Mouse (Mus musculus) embryonic facial prominence, embryonic 15.5 days (tissue): ENCODE measurements at regions not wholly inside any gene's neighbourhood (a gene's known extent, or its start where the extent isn't known, plus 50 kb on each side); places are given as distances from the start of the nearest gene placed in this dataset.

Source experiments
- ATAC-seq: fragments of 200-750 bp; cut with Nextera tagmentation; 2 replicates; pipeline ENCODE4 v1.8.0; 2017; ENCODE audit warnings: low read depth, moderate TSS enrichment; ENCODE audit not compliant: insufficient number of reproducible peaks, low FRiP score, low TSS enrichment
- H3K27ac ChIP-seq: fragments of 300-500 bp; sonication (generic); replicated peaks from 2 replicates; pipeline ENCODE4 v1.5.1; 2015; ENCODE audit warnings: mild to moderate bottlenecking, inconsistent platforms
- H3K27me3 ChIP-seq: fragments of 300-500 bp; sonication (generic); 2 replicates; pipeline ENCODE4 v1.6.1; 2015; ENCODE audit warnings: inconsistent platforms
- H3K36me3 ChIP-seq: fragments of 300-500 bp; sonication (generic); 2 replicates; pipeline ENCODE4 v1.6.1; 2015; ENCODE audit warnings: mild to moderate bottlenecking, inconsistent platforms
- H3K4me1 ChIP-seq: fragments of 300-500 bp; sonication (generic); 2 replicates; pipeline ENCODE4 v1.6.1; 2015; ENCODE audit warnings: inconsistent platforms
- H3K4me2 ChIP-seq: fragments of 300-500 bp; sonication (generic); replicated peaks from 2 replicates; pipeline ENCODE4 v1.6.1; 2015; ENCODE audit warnings: mild to moderate bottlenecking, inconsistent platforms
- H3K4me3 ChIP-seq: fragments of 300-500 bp; sonication (generic); replicated peaks from 2 replicates; pipeline ENCODE4 v1.5.1; 2015; ENCODE audit warnings: mild to moderate bottlenecking, inconsistent platforms
- H3K9ac ChIP-seq: fragments of 300-500 bp; sonication (generic); 2 replicates; pipeline ENCODE4 v1.6.1; 2015; ENCODE audit warnings: inconsistent platforms
- H3K9me3 ChIP-seq: fragments of 300-500 bp; sonication (generic); replicated peaks from 2 replicates; pipeline ENCODE4 v1.6.1; 2016; ENCODE audit warnings: inconsistent platforms
- WGBS: fragments of 180-500 bp; shearing (Covaris S2); methylation state at CpG from one replicate; pipeline ENCODE4 v1.1.7; 2015; 5-methylcytosine and 5-hydroxymethylcytosine counted together

GRCm38 (mm10) chr10:111673317-111673610, 167.2 kb downstream of the Phlda1 start:
- no peaks in the 10 kb centered on the region for H3K9me3 ChIP-seq
- peaks cover 26% of the 10 kb centered on the region for H3K4me1 ChIP-seq
- H3K9ac ChIP-seq, result no peak overlapping the region
- no peak for ATAC-seq
- H3K36me3 ChIP-seq, result no peaks in the 10 kb centered on the region
- H3K4me2 ChIP-seq, result no peak overlapping the region
- H3K27ac ChIP-seq, result 0 out of 2 replicates have a peak overlapping the region, but pooled peaks have one; percentile 52
- H3K27me3 ChIP-seq, result no peaks in the 10 kb centered on the region
- no peak overlapping the region for H3K4me3 ChIP-seq

DNA sequence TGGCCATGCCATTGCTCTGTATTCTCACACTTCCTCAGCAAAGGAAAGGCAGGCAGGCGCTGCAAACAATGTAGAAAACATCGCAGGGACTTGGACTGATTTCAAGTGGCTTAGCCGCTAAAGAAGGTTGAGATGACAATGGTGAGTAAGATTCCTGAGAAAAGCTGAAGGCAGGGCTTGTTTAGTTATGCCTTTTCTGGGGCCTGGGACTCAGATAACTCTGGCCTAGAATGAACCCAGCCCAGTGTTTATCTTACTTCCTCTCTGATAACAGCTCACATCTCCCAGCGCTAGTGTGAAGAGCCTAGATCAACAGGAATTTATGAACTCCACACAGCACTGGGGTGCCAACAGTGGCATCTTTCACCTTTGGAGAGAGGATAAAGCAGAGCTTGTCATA, 170.2 kb downstream of the Phlda1 start:
- Histone ChIP-seq H3K4me2 (no peak overlapping the region), H3K27me3 (no peaks in the 10 kb centered on the region), H3K9ac (no peak overlapping the region), H3K27ac (no peak overlapping the region), H3K36me3 (no peaks in the 10 kb centered on the region), H3K9me3 (no peaks in the 10 kb centered on the region), H3K4me1 (peaks cover 20% of the 10 kb centered on the region), H3K4me3 (no peak overlapping the region)
- 58% methylated on average over 4 of the region's 4 CpGs for WGBS
- ATAC-seq, result no peak

DNA sequence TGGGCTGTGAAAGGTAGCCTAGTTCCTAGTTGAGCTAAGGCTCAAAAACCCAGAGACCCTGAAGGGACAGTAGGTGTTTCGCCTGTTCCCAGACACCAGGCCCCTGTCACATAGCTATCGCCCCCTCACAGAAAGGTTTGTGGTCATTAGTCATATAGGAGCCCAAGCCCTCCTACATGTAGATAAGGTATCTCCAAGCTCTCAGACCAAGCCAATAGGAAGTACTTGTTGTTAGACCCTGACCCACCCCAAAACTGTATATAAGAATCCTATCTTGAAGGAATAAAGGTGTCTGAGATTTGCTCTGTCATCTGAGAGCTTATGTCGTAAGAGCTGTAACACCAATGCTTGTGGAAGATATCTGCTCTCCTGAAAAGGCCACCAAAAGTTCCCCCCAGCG, 174.8 kb downstream of the Phlda1 start:
- no peak overlapping the region for H3K27ac ChIP-seq
- no peak for ATAC-seq
- H3K4me2 ChIP-seq, result no peak overlapping the region
- no peak overlapping the region for H3K4me3 ChIP-seq
- WGBS, result 92% methylated on average over 4 of the region's 4 CpGs
- no peaks in the 10 kb centered on the region for H3K27me3 ChIP-seq
- H3K9me3 ChIP-seq, result no peaks in the 10 kb centered on the region
- H3K36me3 ChIP-seq, result no peaks in the 10 kb centered on the region
- H3K4me1 ChIP-seq, result 0 out of 2 replicates have a peak, but pooled peaks cover 3% of the 10 kb centered on the region
- H3K9ac ChIP-seq, result no peak overlapping the region

GRCm38 (mm10) chr10:111684409-111685346, 178.6 kb downstream of the Phlda1 start:
- Histone ChIP-seq H3K36me3 (no peaks in the 10 kb centered on the region), H3K27ac (no peak overlapping the region), H3K9ac (no peak overlapping the region), H3K4me2 (no peak overlapping the region), H3K9me3 (no peaks in the 10 kb centered on the region), H3K4me3 (no peak overlapping the region), H3K4me1 (no peaks in the 10 kb centered on the region), H3K27me3 (no peaks in the 10 kb centered on the region)
- WGBS, result 79% methylated on average over 10 of the region's 10 CpGs
- ATAC-seq, result no peak

- ATAC-seq, result no peak
- WGBS, result 34% methylated on average over 5 of the region's 5 CpGs
- Histone ChIP-seq H3K36me3 (no peaks in the 10 kb centered on the region), H3K4me2 (no peak overlapping the region), H3K27ac (no peak overlapping the region), H3K9ac (no peak overlapping the region), H3K4me1 (no peaks in the 10 kb centered on the region), H3K27me3 (no peaks in the 10 kb centered on the region), H3K4me3 (no peak overlapping the region), H3K9me3 (no peaks in the 10 kb centered on the region)
Observed at GRCm38 (mm10) chr10:111686585-111686984, 180.5 kb downstream of the Phlda1 start.

DNA sequence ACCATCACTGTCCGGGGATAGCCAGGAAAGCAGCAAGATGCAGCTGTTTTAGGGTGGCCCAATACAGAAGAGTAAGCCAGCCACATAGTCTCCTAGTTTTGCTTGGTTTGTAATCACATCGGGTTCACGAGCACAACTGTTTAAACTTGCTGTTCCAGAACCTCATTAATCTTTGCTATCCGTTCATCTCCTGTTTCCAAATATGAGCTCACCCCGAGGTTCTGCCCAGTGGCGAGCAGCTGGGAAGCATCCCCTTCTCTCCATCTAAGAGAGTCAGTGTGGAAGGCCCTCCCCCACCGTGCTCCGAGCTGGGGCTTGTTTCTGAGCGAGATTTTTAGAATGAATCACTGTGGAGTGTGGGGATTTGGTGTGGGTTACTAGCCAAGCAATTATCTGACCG, 183.5 kb downstream of the Phlda1 start:
- Histone ChIP-seq H3K27me3 (no peaks in the 10 kb centered on the region), H3K36me3 (no peaks in the 10 kb centered on the region), H3K4me1 (no peaks in the 10 kb centered on the region), H3K9me3 (no peaks in the 10 kb centered on the region), H3K4me3 (no peak overlapping the region), H3K9ac (no peak overlapping the region), H3K27ac (no peak overlapping the region), H3K4me2 (no peak overlapping the region)
- WGBS, result 35% methylated on average over 10 of the region's 10 CpGs
- ATAC-seq, result no peak; the same call in 1 of the 2 replicates

DNA sequence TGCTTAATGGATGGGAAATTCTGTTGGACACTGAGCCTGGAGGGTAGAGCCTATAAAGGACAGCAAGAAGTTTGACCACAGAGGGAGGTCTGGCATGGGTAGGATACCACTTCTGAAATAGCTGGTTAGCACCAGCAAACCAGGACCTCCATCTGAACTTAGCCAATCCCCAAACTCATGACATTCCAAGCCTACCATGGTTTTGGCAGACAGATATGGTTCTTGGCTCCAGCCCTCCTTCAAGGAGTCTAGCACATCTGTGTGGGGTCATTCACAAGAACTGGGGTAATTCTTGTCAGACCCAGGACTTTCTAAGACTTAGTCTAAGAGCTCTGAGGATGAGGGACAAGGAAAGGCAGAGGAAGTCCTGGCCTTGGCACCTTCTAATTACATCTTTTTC, 187.7 kb downstream of the Phlda1 start:
- Histone ChIP-seq H3K4me1 (no peaks in the 10 kb centered on the region), H3K27ac (no peak overlapping the region), H3K4me2 (no peak overlapping the region), H3K27me3 (no peaks in the 10 kb centered on the region), H3K9me3 (no peaks in the 10 kb centered on the region), H3K36me3 (no peaks in the 10 kb centered on the region), H3K4me3 (no peak overlapping the region), H3K9ac (no peak overlapping the region)
- no peak for ATAC-seq

DNA sequence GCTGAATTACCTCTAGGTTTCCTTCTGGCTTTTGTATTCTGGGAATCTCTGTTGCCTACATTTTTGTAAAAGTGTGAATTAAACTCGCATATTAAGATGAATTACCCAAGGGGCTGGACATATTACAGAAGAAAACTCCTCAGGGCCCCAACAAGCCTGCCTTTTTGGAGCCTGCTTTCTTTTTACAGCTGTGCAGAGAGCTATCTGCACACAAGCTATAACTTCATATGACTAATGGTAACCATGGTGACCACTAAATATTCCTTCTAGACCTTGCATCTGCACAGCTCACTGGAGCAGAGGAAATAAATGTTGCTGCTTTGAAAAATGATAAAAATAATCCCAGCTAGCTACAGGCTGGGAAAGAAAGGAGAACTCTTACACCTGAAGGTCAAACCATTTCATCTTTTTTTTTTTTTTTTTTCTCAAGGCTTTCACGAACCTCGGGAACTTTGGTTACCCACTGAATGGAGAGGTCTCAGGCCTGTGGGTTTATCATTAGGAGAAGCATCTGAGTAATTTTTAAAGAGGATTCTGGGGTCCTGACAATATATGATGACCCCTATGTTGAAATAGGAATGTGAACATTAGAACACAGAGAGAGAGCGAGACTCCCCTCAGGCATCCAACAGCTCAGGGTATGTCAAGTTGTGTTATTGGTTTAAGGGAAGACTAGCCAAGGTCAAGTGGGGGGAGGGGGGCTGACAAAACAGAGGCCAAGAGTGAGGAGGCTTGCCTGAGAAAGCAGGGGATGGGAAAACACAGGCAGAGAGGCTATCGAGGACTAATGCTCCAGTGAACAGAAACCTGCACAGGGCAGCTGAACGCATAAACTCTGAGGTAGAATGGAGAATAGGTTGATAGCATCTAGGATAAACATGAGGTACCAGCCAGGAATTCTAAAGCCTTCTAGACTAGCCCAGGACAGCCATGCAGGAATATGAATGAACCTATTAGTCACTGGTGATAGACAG, 188.4 kb downstream of the Phlda1 start:
- Histone ChIP-seq H3K36me3 (no peaks in the 10 kb centered on the region), H3K4me1 (peaks cover 1% of the 10 kb centered on the region), H3K9ac (no peak overlapping the region), H3K9me3 (no peaks in the 10 kb centered on the region), H3K27ac (no peak overlapping the region), H3K4me3 (no peak overlapping the region), H3K27me3 (no peaks in the 10 kb centered on the region), H3K4me2 (no peak overlapping the region)
- WGBS, result 55% methylated on average over 6 of the region's 6 CpGs
- ATAC-seq, result no peak

DNA sequence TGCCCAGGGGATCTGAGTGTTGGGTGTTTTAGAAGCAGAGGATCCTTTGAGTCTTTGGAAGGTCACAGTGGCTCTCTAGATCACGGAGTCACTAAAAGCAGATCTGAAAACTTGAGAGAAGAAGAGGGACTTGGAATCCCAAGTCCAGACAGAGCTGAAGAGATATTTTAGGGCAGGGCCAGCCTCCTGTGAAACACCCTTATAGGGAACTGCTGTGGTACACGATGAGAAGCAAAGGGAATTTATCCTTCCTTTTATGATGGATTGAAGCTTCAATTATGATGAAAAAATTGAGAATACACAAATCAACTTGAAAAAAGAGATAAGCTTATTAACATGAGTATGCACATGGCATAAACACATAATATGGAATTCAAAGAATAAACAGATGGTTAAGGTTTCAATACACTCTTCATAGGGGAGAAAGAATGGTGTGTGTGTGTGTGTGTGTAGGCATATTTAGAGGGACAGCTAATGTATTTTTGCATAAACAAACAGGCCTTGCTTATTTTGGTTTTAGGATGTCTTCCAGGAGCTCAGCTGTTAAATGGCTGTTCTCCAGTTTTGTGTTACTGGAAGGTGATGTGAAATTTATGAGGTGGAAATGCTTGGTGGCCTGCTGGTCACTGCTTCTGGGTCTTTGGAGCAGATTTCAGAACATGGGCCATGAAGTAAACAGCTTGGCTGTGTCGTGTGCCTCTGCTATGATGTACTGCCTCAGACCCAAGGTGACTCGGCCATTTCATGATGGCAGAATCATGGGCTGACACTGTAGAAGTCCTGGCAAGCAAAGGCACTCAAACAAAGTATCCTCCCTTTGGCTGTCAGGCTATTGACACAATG, 190.1 kb downstream of the Phlda1 start:
- Histone ChIP-seq H3K9me3 (no peaks in the 10 kb centered on the region), H3K27ac (no peak overlapping the region), H3K9ac (no peak overlapping the region), H3K36me3 (no peaks in the 10 kb centered on the region), H3K4me1 (peaks cover 8% of the 10 kb centered on the region), H3K4me3 (no peak overlapping the region), H3K27me3 (no peaks in the 10 kb centered on the region), H3K4me2 (no peak overlapping the region)
- ATAC-seq, result no peak
- WGBS, result 77% methylated on average over 4 of the region's 4 CpGs

DNA sequence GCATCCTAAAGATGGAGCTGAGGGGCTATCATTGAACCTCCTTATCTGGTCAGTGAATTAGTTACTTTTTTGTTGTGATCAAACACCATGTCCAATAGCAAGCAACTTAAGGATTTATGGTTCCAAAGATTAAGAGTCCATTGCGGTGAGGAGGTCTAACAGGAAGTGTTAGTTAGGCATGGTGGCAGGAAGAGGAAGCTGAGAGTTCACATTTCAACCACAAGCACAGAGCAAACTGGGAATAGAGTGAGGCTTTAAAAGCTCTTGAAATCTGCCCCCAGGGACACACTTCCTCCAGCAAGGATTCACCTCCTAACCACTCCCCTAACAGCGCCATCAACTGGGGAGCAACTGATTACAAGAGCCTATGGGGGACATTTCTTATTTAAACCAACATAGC, 190.9 kb downstream of the Phlda1 start:
- Histone ChIP-seq H3K27me3 (no peaks in the 10 kb centered on the region), H3K9ac (no peak overlapping the region), H3K4me2 (no peak overlapping the region), H3K4me3 (no peak overlapping the region), H3K9me3 (no peaks in the 10 kb centered on the region), H3K27ac (no peak overlapping the region), H3K36me3 (no peaks in the 10 kb centered on the region), H3K4me1 (peaks cover 12% of the 10 kb centered on the region)
- ATAC-seq, result no peak
- 90% methylated on average over 2 of the region's 2 CpGs for WGBS
